Comparison of ENCODE assay signal across 14 mouse cellular contexts in the genomic region with DNA sequence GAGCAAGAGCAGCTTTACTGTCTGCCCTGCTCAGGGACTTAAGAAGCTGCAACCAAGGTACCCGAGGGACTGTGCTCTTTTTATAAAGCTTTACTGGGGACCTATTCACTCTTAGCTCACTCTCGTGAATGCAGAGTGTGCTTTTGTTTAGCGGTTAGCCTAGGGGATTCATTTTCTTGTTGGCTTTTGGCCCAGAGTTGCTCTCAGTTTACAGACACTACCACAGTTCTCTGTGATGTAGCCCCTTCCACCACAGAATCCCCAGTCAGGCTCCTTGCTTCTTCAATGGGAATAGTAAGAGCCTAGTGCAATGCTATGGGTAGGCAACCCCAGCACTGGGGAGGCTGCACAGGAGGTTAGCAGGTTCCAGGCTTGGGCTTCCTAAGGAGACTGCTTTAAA.
A peak's percentile ranks its signal among the peaks of the same experiment; 100 is the strongest.
DNase-seq lines count a peak whose midpoint lies in the region; ATAC-seq lines count a peak whose summit lies in the region.
"Had no signal": no experiment of that assay in that cellular context is flagged by ENCODE, and none has a peak within 500 bp of the region (broad histone marks: within the 10 kb centered on the region; RNA-seq: fewer than 3 reads in every experiment).

No protein-coding gene starts in this region.

- no peak overlapping the region for H3K9ac ChIP-seq in forebrain, embryonic 15.5 days (replicated peaks)
- H3K9ac ChIP-seq in limb, embryonic 13.5 days: no peak overlapping the region
- H3K9ac ChIP-seq in neural tube, embryonic 14.5 days (replicated peaks; ENCODE audit: low read depth, low read length): no peak overlapping the region
- H3K9ac ChIP-seq in intestine, embryonic 15.5 days: no peak overlapping the region
- H3K9ac ChIP-seq: kidney, embryonic 15.5 days; liver, embryonic 14.5 days had no signal

- H3K36me3 ChIP-seq in forebrain, embryonic 15.5 days: no peaks in the 10 kb centered on the region
- H3K36me3 ChIP-seq in limb, embryonic 13.5 days: no peaks in the 10 kb centered on the region
- no peaks in the 10 kb centered on the region for H3K36me3 ChIP-seq in neural tube, embryonic 14.5 days (ENCODE audit: control insufficient read depth, insufficient read depth, low read length)
- no peaks in the 10 kb centered on the region for H3K36me3 ChIP-seq in intestine, embryonic 15.5 days
- H3K36me3 ChIP-seq: kidney, embryonic 15.5 days had no signal

- peak; percentile 9 for DNase-seq in left cerebral cortex, postnatal 4 days
- DNase-seq in left cerebral cortex, postnatal 14 days (ENCODE audit: low spot score in 2 of 2): no peak
- DNase-seq in left cerebral cortex, adult 8-10 months (ENCODE audit: low spot score in 2 of 2): no peak
- DNase-seq: cerebellum, adult 11-12 months; thymus, postnatal 25 days had no signal

- H3K27ac ChIP-seq in forebrain, embryonic 15.5 days (replicated peaks): 0 out of 2 replicates have a peak overlapping the region, but pooled peaks have one; percentile 21
- no peak overlapping the region; the same call in 1 of the 2 replicates for H3K27ac ChIP-seq in limb, embryonic 13.5 days
- 0 out of 2 replicates have a peak overlapping the region, but pooled peaks have one; percentile 30 for H3K27ac ChIP-seq in neural tube, embryonic 14.5 days (ENCODE audit: low read depth, low read length)
- no peak overlapping the region for H3K27ac ChIP-seq in intestine, embryonic 15.5 days
- H3K27ac ChIP-seq: kidney, embryonic 15.5 days; liver, embryonic 14.5 days; macrophage had no signal

- ATAC-seq in forebrain, embryonic 15.5 days (replicated peaks): 0 out of 2 replicates have a peak, but pooled peaks have one; percentile 29
- peak; percentile 63; the same call in 1 of the 2 replicates for ATAC-seq in limb, embryonic 13.5 days (ENCODE audit: low FRiP score, low read depth)
- ATAC-seq in neural tube, embryonic 14.5 days (ENCODE audit: low read depth): peak; percentile 75; the same call in 1 of the 2 replicates
- ATAC-seq in intestine, embryonic 15.5 days: no peak

- H3K9me3 ChIP-seq in forebrain, embryonic 15.5 days: no peaks in the 10 kb centered on the region
- H3K9me3 ChIP-seq in limb, embryonic 13.5 days: no peaks in the 10 kb centered on the region
- no peaks in the 10 kb centered on the region for H3K9me3 ChIP-seq in neural tube, embryonic 14.5 days (ENCODE audit: control insufficient read depth, low read length)
- no peaks in the 10 kb centered on the region for H3K9me3 ChIP-seq in intestine, embryonic 15.5 days
- H3K9me3 ChIP-seq: kidney, embryonic 15.5 days had no signal

- no peaks in the 10 kb centered on the region for H3K27me3 ChIP-seq in forebrain, embryonic 15.5 days
- H3K27me3 ChIP-seq in limb, embryonic 13.5 days: 0 out of 2 replicates have a peak, but pooled peaks cover 3% of the 10 kb centered on the region
- H3K27me3 ChIP-seq in neural tube, embryonic 14.5 days (ENCODE audit: control insufficient read depth, insufficient read depth, low read length): no peaks in the 10 kb centered on the region
- H3K27me3 ChIP-seq in intestine, embryonic 15.5 days (replicated peaks): no peaks in the 10 kb centered on the region
- H3K27me3 ChIP-seq: CH12.LX; kidney, embryonic 15.5 days had no signal

- intact Hi-C loops in left cerebral cortex, postnatal 4 days (cut with DNase I): no loop called here
- intact Hi-C loops in left cerebral cortex, postnatal 14 days (cut with DNase I): no loop called here

- 2% methylated on average over 3 of the region's 3 CpGs for WGBS in forebrain, embryonic 15.5 days
- 15% methylated on average over 3 of the region's 3 CpGs for WGBS in limb, embryonic 13.5 days
- WGBS in neural tube, embryonic 14.5 days: 21% methylated on average over 3 of the region's 3 CpGs
- 27% methylated on average over 3 of the region's 3 CpGs for WGBS in intestine, embryonic 15.5 days

- no peak overlapping the region for H3K4me3 ChIP-seq in forebrain, embryonic 15.5 days
- no peak overlapping the region for H3K4me3 ChIP-seq in limb, embryonic 13.5 days
- no peak overlapping the region for H3K4me3 ChIP-seq in neural tube, embryonic 14.5 days (ENCODE audit: low read depth, low read length)
- H3K4me3 ChIP-seq in intestine, embryonic 15.5 days (replicated peaks): no peak overlapping the region
- H3K4me3 ChIP-seq: kidney, embryonic 15.5 days had no signal

- H3K4me2 ChIP-seq in forebrain, embryonic 15.5 days (replicated peaks): no peak overlapping the region
- H3K4me2 ChIP-seq in limb, embryonic 13.5 days (replicated peaks): no peak overlapping the region
- no peak overlapping the region for H3K4me2 ChIP-seq in neural tube, embryonic 14.5 days (ENCODE audit: low read depth, low read length)
- H3K4me2 ChIP-seq in intestine, embryonic 15.5 days (replicated peaks): no peak overlapping the region
- H3K4me2 ChIP-seq: heart, embryonic 11.5 days; kidney, embryonic 15.5 days had no signal

- H3K4me1 ChIP-seq in forebrain, embryonic 15.5 days: peaks cover 11% of the 10 kb centered on the region
- peaks cover 11% of the 10 kb centered on the region for H3K4me1 ChIP-seq in limb, embryonic 13.5 days
- 0 out of 2 replicates have a peak, but pooled peaks cover 2% of the 10 kb centered on the region for H3K4me1 ChIP-seq in neural tube, embryonic 14.5 days (ENCODE audit: control insufficient read depth, insufficient read depth, low read length)
- H3K4me1 ChIP-seq in intestine, embryonic 15.5 days (replicated peaks): no peaks in the 10 kb centered on the region
- H3K4me1 ChIP-seq: kidney, embryonic 15.5 days had no signal

Comparison
In these comparisons a context has a peak if more than half of its experiments do, and no peak if none do; other contexts are left out.
1. H3K27ac ChIP-seq: peak in forebrain, embryonic 15.5 days (single experiment) and neural tube, embryonic 14.5 days (single experiment); none in limb, embryonic 13.5 days (single experiment) and intestine, embryonic 15.5 days (single experiment).